Mouse (Mus musculus) neural tube, embryonic 11.5 days (tissue): ENCODE measurements around the gene Slc26a5. TPM values are rescaled to one million over a fixed set of nuclear protein-coding genes. Genes with fewer than 3 reads are reported as not detected.
A peak's percentile ranks its signal among the peaks of the same experiment; 100 is the strongest.

Experiments used
- ATAC-seq: fragments of 200-750 bp; cut with Nextera tagmentation; 2 replicates; pipeline ENCODE4 v1.8.0; 2017; ENCODE audit warnings: moderate number of reproducible peaks, mild to moderate bottlenecking, moderate TSS enrichment, moderate library complexity; ENCODE audit not compliant: insufficient read depth, low FRiP score, low TSS enrichment
- DNase-seq: peaks from one replicate; pipeline ENCODE4 v3.0.0-alpha.2; 2015; ENCODE audit warnings: low spot score
- H3K27ac ChIP-seq: fragments of 300-500 bp; sonication (generic); 2 replicates; pipeline ENCODE4 v1.5.1; 2014; ENCODE audit warnings: low read depth, mild to moderate bottlenecking, low read length
- H3K27me3 ChIP-seq: fragments of 300-500 bp; sonication (generic); 2 replicates; pipeline ENCODE4 v1.6.1; 2014; ENCODE audit warnings: mild to moderate bottlenecking, low read length, mixed read lengths; ENCODE audit not compliant: control insufficient read depth, insufficient read depth
- H3K36me3 ChIP-seq: fragments of 300-500 bp; sonication (generic); 2 replicates; pipeline ENCODE4 v1.6.1; 2014; ENCODE audit warnings: mild to moderate bottlenecking, low read length, moderate library complexity, mixed read lengths; ENCODE audit not compliant: control insufficient read depth, insufficient read depth
- H3K4me1 ChIP-seq: fragments of 300-500 bp; sonication (generic); 2 replicates; pipeline ENCODE4 v1.6.1; 2014; ENCODE audit warnings: low read length, mixed read lengths; ENCODE audit not compliant: control insufficient read depth, insufficient read depth
- H3K4me2 ChIP-seq: fragments of 300-500 bp; sonication (generic); 2 replicates; pipeline ENCODE4 v1.6.1; 2014; ENCODE audit warnings: low read depth, mild to moderate bottlenecking, moderate library complexity
- H3K4me3 ChIP-seq: fragments of 300-500 bp; sonication (generic); 2 replicates; pipeline ENCODE4 v1.5.1; 2014; ENCODE audit warnings: low read depth, low read length
- H3K9ac ChIP-seq: fragments of 300-500 bp; sonication (generic); 2 replicates; pipeline ENCODE4 v1.6.1; 2014; ENCODE audit warnings: mild to moderate bottlenecking, low read length
- H3K9me3 ChIP-seq: fragments of 300-500 bp; sonication (generic); 2 replicates; pipeline ENCODE4 v1.6.1; 2016; ENCODE audit warnings: low read length; ENCODE audit not compliant: control insufficient read depth
- WGBS: fragments of 180-500 bp; shearing (Covaris S2); extraction: QIAGEN DNeasy Blood & Tissue Kit; methylation state at CpG from one replicate; pipeline ENCODE4 v1.1.7; 2014; 5-methylcytosine and 5-hydroxymethylcytosine counted together
- polyA plus RNA-seq: library from polyadenylated mRNA; unstranded; fragments of >200 nt; fragmentation: Nextera tagmentation; extraction: Ambion mirVana; gene quantifications from 2 replicates; pipeline ENCODE4 v1.2.1, GENCODE M21; 2014

Slc26a5 gene
- polyA plus RNA-seq, 1 experiment from 2014 or later, result not detected

GRCm38 (mm10) chr5:21894168-21894567 lies 28.8 kb upstream of the Slc26a5 start:
- no peak overlapping the region for H3K9ac ChIP-seq
- H3K9me3 ChIP-seq, result no peaks in the 10 kb centered on the region
- no peaks in the 10 kb centered on the region for H3K36me3 ChIP-seq
- no peak overlapping the region for H3K4me3 ChIP-seq
- no peaks in the 10 kb centered on the region for H3K27me3 ChIP-seq
- no peak overlapping the region for H3K4me2 ChIP-seq
- no peak for ATAC-seq
- 85% methylated on average over 3 of the region's 3 CpGs for WGBS
- H3K4me1 ChIP-seq, result no peaks in the 10 kb centered on the region
- H3K27ac ChIP-seq, result no peak overlapping the region
- DNase-seq, result no peak

GRCm38 (mm10) chr5:21866750-21867149 lies 1.3 kb upstream of the Slc26a5 start:
- H3K36me3 ChIP-seq, result no peaks in the 10 kb centered on the region
- DNase-seq, result no peak
- H3K4me2 ChIP-seq, result no peak overlapping the region

GRCm38 (mm10) chr5:21866311-21866712 lies 908 bp upstream of the Slc26a5 start:
- no peak overlapping the region for H3K27ac ChIP-seq
- H3K4me3 ChIP-seq, result no peak overlapping the region
- H3K9me3 ChIP-seq, result no peaks in the 10 kb centered on the region
- H3K36me3 ChIP-seq, result no peaks in the 10 kb centered on the region
- no peak overlapping the region for H3K9ac ChIP-seq
- peak overlapping the region; percentile 24; the same call in 1 of the 2 replicates for H3K4me2 ChIP-seq
- peak; percentile 18 for DNase-seq
- no peaks in the 10 kb centered on the region for H3K4me1 ChIP-seq
- ATAC-seq, result no peak
- 10% methylated on average over 6 of the region's 6 CpGs for WGBS
- H3K27me3 ChIP-seq, result no peaks in the 10 kb centered on the region

More at GRCm38 (mm10) chr5:21866750-21867149, 1.3 kb upstream of the Slc26a5 start:
- H3K4me1 ChIP-seq, result no peaks in the 10 kb centered on the region
- no peak overlapping the region for H3K27ac ChIP-seq
- 64% methylated on average over 8 of the region's 8 CpGs for WGBS
- no peak overlapping the region for H3K9ac ChIP-seq
- H3K9me3 ChIP-seq, result no peaks in the 10 kb centered on the region
- H3K4me3 ChIP-seq, result no peak overlapping the region
- no peaks in the 10 kb centered on the region for H3K27me3 ChIP-seq
- no peak for ATAC-seq

- no peak overlapping the region for H3K4me3 ChIP-seq
- no peak overlapping the region for H3K9ac ChIP-seq
- no peaks in the 10 kb centered on the region for H3K36me3 ChIP-seq
- DNase-seq (no peak), ATAC-seq (no peak)
- no peaks in the 10 kb centered on the region for H3K9me3 ChIP-seq
- H3K27me3 ChIP-seq, result no peaks in the 10 kb centered on the region
- no peaks in the 10 kb centered on the region for H3K4me1 ChIP-seq
- H3K4me2 ChIP-seq, result no peak overlapping the region
- 84% methylated on average over 7 of the region's 7 CpGs for WGBS
- no peak overlapping the region for H3K27ac ChIP-seq
These were observed 6.8 kb downstream of the Slc26a5 start for GRCm38 (mm10) chr5:21858653-21859052.

- no peaks in the 10 kb centered on the region for H3K36me3 ChIP-seq
- H3K9ac ChIP-seq, result no peak overlapping the region
- ATAC-seq (no peak), DNase-seq (no peak)
- H3K9me3 ChIP-seq, result no peaks in the 10 kb centered on the region
- no peak overlapping the region for H3K27ac ChIP-seq
- no peak overlapping the region for H3K4me3 ChIP-seq
- no peaks in the 10 kb centered on the region for H3K27me3 ChIP-seq
- 71% methylated on average over 10 of the region's 10 CpGs for WGBS
- no peak overlapping the region for H3K4me2 ChIP-seq
- no peaks in the 10 kb centered on the region for H3K4me1 ChIP-seq
These were observed 13.6 kb downstream of the Slc26a5 start for GRCm38 (mm10) chr5:21851679-21852340.

- Histone ChIP-seq H3K36me3 (no peaks in the 10 kb centered on the region), H3K27me3 (no peaks in the 10 kb centered on the region), H3K27ac (no peak overlapping the region), H3K9ac (no peak overlapping the region), H3K9me3 (no peaks in the 10 kb centered on the region), H3K4me2 (no peak overlapping the region), H3K4me1 (no peaks in the 10 kb centered on the region), H3K4me3 (no peak overlapping the region)
- DNase-seq (no peak), ATAC-seq (no peak)
- WGBS, result 61% methylated on average over 6 of the region's 6 CpGs
These were observed 18.0 kb downstream of the Slc26a5 start for GRCm38 (mm10) chr5:21847438-21847837.

GRCm38 (mm10) chr5:21846616-21847290 lies 18.7 kb downstream of the Slc26a5 start:
- no peaks in the 10 kb centered on the region for H3K9me3 ChIP-seq
- H3K4me1 ChIP-seq, result no peaks in the 10 kb centered on the region
- WGBS, result 88% methylated on average over 20 of the region's 20 CpGs
- ATAC-seq, result no peak
- DNase-seq, result no peak
- no peak overlapping the region for H3K4me3 ChIP-seq
- no peak overlapping the region for H3K27ac ChIP-seq
- H3K27me3 ChIP-seq, result no peaks in the 10 kb centered on the region
- H3K9ac ChIP-seq, result no peak overlapping the region
- H3K4me2 ChIP-seq, result no peak overlapping the region
- H3K36me3 ChIP-seq, result no peaks in the 10 kb centered on the region

- H3K36me3 ChIP-seq, result no peaks in the 10 kb centered on the region
- no peaks in the 10 kb centered on the region for H3K4me1 ChIP-seq
- DNase-seq (no peak), ATAC-seq (no peak)
- H3K27ac ChIP-seq, result no peak overlapping the region
- H3K27me3 ChIP-seq, result no peaks in the 10 kb centered on the region
- H3K4me3 ChIP-seq, result no peak overlapping the region
- H3K9ac ChIP-seq, result no peak overlapping the region
- WGBS, result 80% methylated on average over 4 of the region's 4 CpGs
- no peak overlapping the region for H3K4me2 ChIP-seq
- H3K9me3 ChIP-seq, result no peaks in the 10 kb centered on the region
These were observed 20.7 kb downstream of the Slc26a5 start for GRCm38 (mm10) chr5:21844676-21845075.

- Histone ChIP-seq H3K4me3 (no peak overlapping the region), H3K9ac (no peak overlapping the region), H3K27me3 (no peaks in the 10 kb centered on the region), H3K27ac (no peak overlapping the region), H3K4me1 (no peaks in the 10 kb centered on the region), H3K4me2 (no peak overlapping the region), H3K9me3 (no peaks in the 10 kb centered on the region), H3K36me3 (no peaks in the 10 kb centered on the region)
- DNase-seq (no peak), ATAC-seq (no peak)
- WGBS, result 70% methylated on average over 3 of the region's 3 CpGs
These were observed 33.6 kb downstream of the Slc26a5 start for GRCm38 (mm10) chr5:21831761-21832160.
